ENCODE assay signal across 10 mouse cellular contexts in genomic region chr15:97773961-97774370, GRCm38 (mm10). TPM values are rescaled to one million over a fixed set of nuclear protein-coding genes. Genes with fewer than 3 reads are reported as not detected.
A peak's percentile ranks its signal among the peaks of the same experiment; 100 is the strongest.
DNase-seq lines count a peak whose midpoint lies in the region; ATAC-seq and TF ChIP-seq lines count a peak whose summit lies in the region.
"Had no signal": no experiment of that assay in that cellular context is flagged by ENCODE, and none has a peak within 500 bp of the region (broad histone marks: within the 10 kb centered on the region; RNA-seq: fewer than 3 reads in every experiment).

No protein-coding gene starts in this region.

- H3K9me3 ChIP-seq in midbrain, embryonic 10.5 days (replicated peaks) = no peaks in the 10 kb centered on the region
- no peaks in the 10 kb centered on the region for H3K9me3 ChIP-seq in midbrain, embryonic 11.5 days (ENCODE audit: control insufficient read depth, low read length)
- no peaks in the 10 kb centered on the region for H3K9me3 ChIP-seq in intestine, embryonic 16.5 days (ENCODE audit: control insufficient read depth, low read length)
- H3K9me3 ChIP-seq in liver, embryonic 11.5 days (ENCODE audit: control insufficient read depth, low read length) = no peaks in the 10 kb centered on the region
- no peaks in the 10 kb centered on the region for H3K9me3 ChIP-seq in stomach, postnatal 0 days (ENCODE audit: control insufficient read depth, low read length)
- H3K9me3 ChIP-seq in forebrain, postnatal 0 days (ENCODE audit: low read length) = no peaks in the 10 kb centered on the region
- H3K9me3 ChIP-seq: G1E had no signal

- peaks cover 23% of the 10 kb centered on the region for H3K4me1 ChIP-seq in midbrain, embryonic 10.5 days
- H3K4me1 ChIP-seq in midbrain, embryonic 11.5 days (ENCODE audit: control insufficient read depth, insufficient read depth, low read length) = no peaks in the 10 kb centered on the region; the same call in 1 of the 2 replicates
- H3K4me1 ChIP-seq in intestine, embryonic 16.5 days (ENCODE audit: control insufficient read depth, insufficient read depth, low read length) = peaks cover 19% of the 10 kb centered on the region
- H3K4me1 ChIP-seq in liver, embryonic 11.5 days (replicated peaks; ENCODE audit: control insufficient read depth, insufficient read depth, low read length) = peaks cover 13% of the 10 kb centered on the region
- H3K4me1 ChIP-seq in stomach, postnatal 0 days (replicated peaks; ENCODE audit: control insufficient read depth, insufficient read depth) = 0 out of 2 replicates have a peak, but pooled peaks cover 2% of the 10 kb centered on the region
- H3K4me1 ChIP-seq in forebrain, postnatal 0 days (ENCODE audit: insufficient read depth) = no peaks in the 10 kb centered on the region

- H3K36me3 ChIP-seq in midbrain, embryonic 10.5 days = no peaks in the 10 kb centered on the region
- no peaks in the 10 kb centered on the region for H3K36me3 ChIP-seq in midbrain, embryonic 11.5 days (ENCODE audit: control insufficient read depth, insufficient read depth, low read length)
- no peaks in the 10 kb centered on the region for H3K36me3 ChIP-seq in intestine, embryonic 16.5 days (ENCODE audit: control insufficient read depth, insufficient read depth, low read length)
- H3K36me3 ChIP-seq in liver, embryonic 11.5 days (ENCODE audit: control insufficient read depth, insufficient read depth, low read length) = no peaks in the 10 kb centered on the region
- H3K36me3 ChIP-seq in stomach, postnatal 0 days (ENCODE audit: control insufficient read depth, insufficient read depth, low read length) = no peaks in the 10 kb centered on the region
- no peaks in the 10 kb centered on the region for H3K36me3 ChIP-seq in forebrain, postnatal 0 days (ENCODE audit: insufficient read depth)
- H3K36me3 ChIP-seq: G1E had no signal

- no peak overlapping the region for H3K4me3 ChIP-seq in midbrain, embryonic 10.5 days
- no peak overlapping the region for H3K4me3 ChIP-seq in midbrain, embryonic 11.5 days (ENCODE audit: low read depth, low read length)
- no peak overlapping the region for H3K4me3 ChIP-seq in intestine, embryonic 16.5 days (ENCODE audit: low read length)
- no peak overlapping the region for H3K4me3 ChIP-seq in liver, embryonic 11.5 days (ENCODE audit: low read depth, low read length)
- H3K4me3 ChIP-seq in stomach, postnatal 0 days (ENCODE audit: low read depth, low read length) = no peak overlapping the region
- H3K4me3 ChIP-seq in forebrain, postnatal 0 days (ENCODE audit: low read depth, low read length) = no peak overlapping the region

- WGBS in midbrain, embryonic 10.5 days = 82% methylated on average over 5 of the region's 5 CpGs
- WGBS in midbrain, embryonic 11.5 days = 80% methylated on average over 5 of the region's 5 CpGs
- 75% methylated on average over 5 of the region's 5 CpGs for WGBS in intestine, embryonic 16.5 days
- WGBS in liver, embryonic 11.5 days = 53% methylated on average over 5 of the region's 5 CpGs
- 61% methylated on average over 5 of the region's 5 CpGs for WGBS in stomach, postnatal 0 days
- 80% methylated on average over 5 of the region's 5 CpGs for WGBS in forebrain, postnatal 0 days

- intact Hi-C loops in left cerebral cortex, postnatal 14 days (cut with DNase I) = no loop called here

- TF ChIP-seq CTCF in stomach, postnatal 0 days (IDR thresholded peaks at IDR 0.05; ENCODE audit: low read depth) = no peak
- TF ChIP-seq CTCF in forebrain, postnatal 0 days (IDR thresholded peaks at IDR 0.05; ENCODE audit: low read depth) = no peak

- no peak for ATAC-seq in midbrain, embryonic 11.5 days (ENCODE audit: low FRiP score)
- peak; percentile 22; the same call in 1 of the 2 replicates for ATAC-seq in intestine, embryonic 16.5 days
- no peak; the same call in 1 of the 2 replicates for ATAC-seq in liver, embryonic 11.5 days (replicated peaks; ENCODE audit: low FRiP score)
- no peak for ATAC-seq in stomach, postnatal 0 days (ENCODE audit: low FRiP score, low TSS enrichment)
- no peak for ATAC-seq in megakaryocyte progenitor cell, adult 5-6 weeks (replicated peaks; ENCODE audit: poor library complexity)
- ATAC-seq in forebrain, postnatal 0 days = no peak

- H3K27ac ChIP-seq in midbrain, embryonic 10.5 days (replicated peaks) = peak overlapping the region; percentile 46; the same call in 1 of the 2 replicates
- no peak overlapping the region for H3K27ac ChIP-seq in midbrain, embryonic 11.5 days (ENCODE audit: low read depth, low read length)
- H3K27ac ChIP-seq in intestine, embryonic 16.5 days (ENCODE audit: low read length) = peak overlapping the region; percentile 76
- peak overlapping the region; percentile 47 for H3K27ac ChIP-seq in liver, embryonic 11.5 days (ENCODE audit: low read depth, low read length)
- H3K27ac ChIP-seq in stomach, postnatal 0 days (replicated peaks) = peak overlapping the region; percentile 53
- H3K27ac ChIP-seq in forebrain, postnatal 0 days (ENCODE audit: low read depth, low read length) = no peak overlapping the region

- H3K9ac ChIP-seq in midbrain, embryonic 11.5 days (ENCODE audit: low read length) = no peak overlapping the region
- no peak overlapping the region for H3K9ac ChIP-seq in intestine, embryonic 16.5 days (ENCODE audit: low read depth, low read length)
- no peak overlapping the region for H3K9ac ChIP-seq in liver, embryonic 11.5 days (ENCODE audit: low read depth, low read length)
- no peak overlapping the region for H3K9ac ChIP-seq in stomach, postnatal 0 days (ENCODE audit: low read length)
- no peak overlapping the region for H3K9ac ChIP-seq in forebrain, postnatal 0 days

- no peak for TF ChIP-seq EP300 in stomach, postnatal 0 days (optimal IDR thresholded peaks at IDR 0.05)

- peaks cover 51% of the 10 kb centered on the region for H3K27me3 ChIP-seq in midbrain, embryonic 10.5 days (ENCODE audit: low read depth, poor library complexity, severe bottlenecking)
- 0 out of 2 replicates have a peak, but pooled peaks cover 3% of the 10 kb centered on the region for H3K27me3 ChIP-seq in midbrain, embryonic 11.5 days (ENCODE audit: control insufficient read depth, insufficient read depth, low read length)
- H3K27me3 ChIP-seq in intestine, embryonic 16.5 days (replicated peaks; ENCODE audit: control insufficient read depth, insufficient read depth, low read length) = no peaks in the 10 kb centered on the region
- H3K27me3 ChIP-seq in liver, embryonic 11.5 days (replicated peaks; ENCODE audit: control insufficient read depth, insufficient read depth, low read length) = peaks cover 9% of the 10 kb centered on the region
- no peaks in the 10 kb centered on the region for H3K27me3 ChIP-seq in stomach, postnatal 0 days (ENCODE audit: control insufficient read depth, insufficient read depth, low read length)
- no peaks in the 10 kb centered on the region for H3K27me3 ChIP-seq in forebrain, postnatal 0 days (ENCODE audit: insufficient read depth, low read length)

- H3K4me2 ChIP-seq in midbrain, embryonic 11.5 days = no peak overlapping the region
- no peak overlapping the region for H3K4me2 ChIP-seq in intestine, embryonic 16.5 days (ENCODE audit: low read depth, low read length)
- no peak overlapping the region for H3K4me2 ChIP-seq in liver, embryonic 11.5 days
- H3K4me2 ChIP-seq in stomach, postnatal 0 days (replicated peaks; ENCODE audit: low read depth) = no peak overlapping the region
- no peak overlapping the region for H3K4me2 ChIP-seq in forebrain, postnatal 0 days (ENCODE audit: low read depth)

- no peak for DNase-seq in midbrain, embryonic 10.5 days (ENCODE audit: low spot score)
- no peak for DNase-seq in midbrain, embryonic 11.5 days (ENCODE audit: low spot score, missing footprints)
- DNase-seq in liver, embryonic 11.5 days (ENCODE audit: low spot score) = no peak
- DNase-seq in stomach, postnatal 0 days (ENCODE audit: low spot score) = no peak
- DNase-seq in left cerebral cortex, postnatal 14 days (ENCODE audit: low spot score in 2 of 2) = no peak
- no peak for DNase-seq in forebrain, postnatal 0 days
- DNase-seq: cerebellum, adult 11-12 months had no signal

RNA-seq across cellular contexts. Expression of gene Slc48a1, which starts 4.4 kb away (rescaled TPM):
- polyA plus RNA-seq in midbrain, embryonic 10.5 days (2016; fragmentation: Nextera tagmentation; extraction: Ambion mirVana) = 30.5 and 36.3 TPM in 2 replicates
- 32.6 and 33.6 TPM in 2 replicates for polyA plus RNA-seq in midbrain, embryonic 11.5 days (2014; fragmentation: Nextera tagmentation; extraction: Ambion mirVana)
- polyA plus RNA-seq in intestine, embryonic 16.5 days (2015; fragmentation: Nextera tagmentation; extraction: Ambion mirVana) = 25.4 and 26.9 TPM in 2 replicates
- polyA plus RNA-seq in liver, embryonic 11.5 days (2014; fragmentation: Nextera tagmentation; extraction: Ambion mirVana) = 55.0 and 62.1 TPM in 2 replicates
- 36.7 and 40.7 TPM in 2 replicates for polyA plus RNA-seq in stomach, postnatal 0 days (2015; fragmentation: Nextera tagmentation; extraction: Ambion mirVana)
- 83.0 and 94.4 TPM in 2 replicates for total RNA-seq in megakaryocyte progenitor cell, adult 5-6 weeks (2015)
- total RNA-seq in megakaryocyte progenitor cell, adult 5-6 weeks (2017) = 62.7 and 70.0 TPM in 2 replicates
- 100 to 1,000 TPM; 157 to 169 TPM for total RNA-seq in left cerebral cortex, postnatal 14 days (2021)
- total RNA-seq in forebrain, postnatal 0 days (2014; rRNA removed) = 40.2 and 56.4 TPM in 2 replicates
- polyA plus RNA-seq in forebrain, postnatal 0 days (2015; fragmentation: Nextera tagmentation; extraction: Ambion mirVana) = 123 and 135 TPM in 2 replicates

RNA-seq across cellular contexts. Expression of gene Rapgef3, which starts 6.2 kb away (rescaled TPM):
- polyA plus RNA-seq in midbrain, embryonic 10.5 days (2016; fragmentation: Nextera tagmentation; extraction: Ambion mirVana) = 5.3 and 6.0 TPM in 2 replicates
- 3.0 and 3.2 TPM in 2 replicates for polyA plus RNA-seq in midbrain, embryonic 11.5 days (2014; fragmentation: Nextera tagmentation; extraction: Ambion mirVana)
- polyA plus RNA-seq in intestine, embryonic 16.5 days (2015; fragmentation: Nextera tagmentation; extraction: Ambion mirVana) = 7.9 and 8.5 TPM in 2 replicates
- 4.1 and 4.5 TPM in 2 replicates for polyA plus RNA-seq in liver, embryonic 11.5 days (2014; fragmentation: Nextera tagmentation; extraction: Ambion mirVana)
- 3.2 and 4.2 TPM in 2 replicates for polyA plus RNA-seq in stomach, postnatal 0 days (2015; fragmentation: Nextera tagmentation; extraction: Ambion mirVana)
- 4.0 and 4.5 TPM in 2 replicates for total RNA-seq in megakaryocyte progenitor cell, adult 5-6 weeks (2015)
- 11.7 and 12.0 TPM in 2 replicates for total RNA-seq in megakaryocyte progenitor cell, adult 5-6 weeks (2017)
- 10 to 100 TPM; 28.9 to 36.7 TPM for total RNA-seq in left cerebral cortex, postnatal 14 days (2021)
- 16.6 and 22.0 TPM in 2 replicates for total RNA-seq in forebrain, postnatal 0 days (2014; rRNA removed)
- 6.5 and 8.7 TPM in 2 replicates for polyA plus RNA-seq in forebrain, postnatal 0 days (2015; fragmentation: Nextera tagmentation; extraction: Ambion mirVana)

RNA-seq across cellular contexts. Expression of gene Endou, which starts 42.8 kb away (rescaled TPM):
- polyA plus RNA-seq in midbrain, embryonic 10.5 days (2016; fragmentation: Nextera tagmentation; extraction: Ambion mirVana) = 0.12 and 0.26 TPM in 2 replicates
- polyA plus RNA-seq in midbrain, embryonic 11.5 days (2014; fragmentation: Nextera tagmentation; extraction: Ambion mirVana) = 0.18 and 0.32 TPM in 2 replicates
- polyA plus RNA-seq in intestine, embryonic 16.5 days (2015; fragmentation: Nextera tagmentation; extraction: Ambion mirVana) = 0.09 and 0.22 TPM in 2 replicates
- not detected in 2 replicates for polyA plus RNA-seq in liver, embryonic 11.5 days (2014; fragmentation: Nextera tagmentation; extraction: Ambion mirVana)
- 37.0 and 38.3 TPM in 2 replicates for polyA plus RNA-seq in stomach, postnatal 0 days (2015; fragmentation: Nextera tagmentation; extraction: Ambion mirVana)
- total RNA-seq in megakaryocyte progenitor cell, adult 5-6 weeks (2015) = 0.46 and 0.86 TPM in 2 replicates
- total RNA-seq in megakaryocyte progenitor cell, adult 5-6 weeks (2017) = 1.7 and 2.3 TPM in 2 replicates
- under 1 TPM; 0.94 to 0.97 TPM for total RNA-seq in left cerebral cortex, postnatal 14 days (2021)
- total RNA-seq in forebrain, postnatal 0 days (2014; rRNA removed) = 0.14 and 0.15 TPM in 2 replicates
- 0.18 and 0.34 TPM in 2 replicates for polyA plus RNA-seq in forebrain, postnatal 0 days (2015; fragmentation: Nextera tagmentation; extraction: Ambion mirVana)
- polyA plus RNA-seq: G1E had no signal

Comparison
In these comparisons a context has a peak if more than half of its experiments do, and no peak if none do; other contexts are left out.
1. H3K27ac ChIP-seq: peak in midbrain, embryonic 10.5 days (single experiment), intestine, embryonic 16.5 days (single experiment), liver, embryonic 11.5 days (single experiment) and stomach, postnatal 0 days (single experiment); none in midbrain, embryonic 11.5 days (single experiment) and forebrain, postnatal 0 days (single experiment).
2. RNA of gene Endou, which starts 42.8 kb away (polyA plus RNA-seq): 37.0 to 38.3 TPM in stomach, postnatal 0 days; 0.18 to 0.34 TPM in forebrain, postnatal 0 days, 0.12 to 0.26 TPM in midbrain, embryonic 10.5 days, 0.09 to 0.22 TPM in intestine, embryonic 16.5 days, 0.18 to 0.32 TPM in midbrain, embryonic 11.5 days and not detected in liver, embryonic 11.5 days; every median in the first group is over 10 times any median in the second.